In the genomic region with DNA sequence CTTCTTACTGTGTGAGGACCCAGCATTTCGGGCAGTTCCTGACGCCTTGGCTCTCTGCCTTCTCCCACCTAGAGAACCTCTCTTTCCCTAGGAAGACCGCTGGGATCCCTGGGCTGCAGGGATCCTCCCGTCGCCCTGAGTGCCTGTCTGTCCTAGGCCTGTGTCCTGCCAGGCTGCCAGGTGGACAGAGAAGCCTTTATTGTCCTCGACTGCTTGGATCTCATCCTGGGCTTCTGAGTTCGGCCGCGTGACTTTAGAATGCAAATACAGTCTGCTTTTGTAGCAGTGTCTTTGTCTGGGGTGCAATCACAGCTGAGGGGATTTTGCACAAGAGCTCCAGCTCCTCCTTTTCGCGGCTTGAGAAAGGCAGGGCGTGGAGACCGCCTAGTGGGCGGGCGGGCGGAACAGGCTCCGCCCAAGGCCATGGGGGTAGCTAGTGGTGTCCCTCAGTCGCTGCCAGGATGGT, we compare ENCODE assay signal across 8 mouse cellular contexts.
DNase-seq lines count a peak whose midpoint lies in the region; ATAC-seq lines count a peak whose summit lies in the region.

No protein-coding gene starts in this region.

- peaks cover 38% of the 10 kb centered on the region for H3K4me1 ChIP-seq in megakaryocyte, embryonic 14.5 days

- peak; percentile 74 for DNase-seq in adrenal gland, adult 8-10 months
- peak; percentile 79 for DNase-seq in embryo, embryonic 10.5 days (ENCODE audit: low spot score)
- DNase-seq in heart, adult 18-20 months = peak; percentile 59 to 68
- peak; percentile 48 for DNase-seq in kidney, adult 11 months
- DNase-seq in left cerebral cortex, postnatal 36 days (ENCODE audit: low spot score in 2 of 2) = peak; percentile 21 to 22
- DNase-seq in right cerebral cortex, postnatal 4 days = peak; percentile 54

- no peak for ATAC-seq in activated CD4-positive, CD25-positive, alpha-beta regulatory T cell, adult 4 months

- H3K36me3 ChIP-seq in megakaryocyte, embryonic 14.5 days (replicated peaks; ENCODE audit: low read length) = no peaks in the 10 kb centered on the region

- H3K4me3 ChIP-seq in megakaryocyte, embryonic 14.5 days (replicated peaks) = peak overlapping the region; percentile 64

- peaks cover 51% of the 10 kb centered on the region for H3K27me3 ChIP-seq in megakaryocyte, embryonic 14.5 days (replicated peaks)

- 0 out of 2 replicates have a peak, but pooled peaks cover 5% of the 10 kb centered on the region for H3K9me3 ChIP-seq in megakaryocyte, embryonic 14.5 days

- intact Hi-C loops in left cerebral cortex, postnatal 36 days (cut with DNase I) = no loop called here

Comparison
In these comparisons a context has a peak if more than half of its experiments do, and no peak if none do; other contexts are left out.
1. DNase-seq: peak in every context shown above with its lines; median percentile 79 in embryo, embryonic 10.5 days; 74 in adrenal gland, adult 8-10 months; 64 in heart, adult 18-20 months; 54 in right cerebral cortex, postnatal 4 days; 48 in kidney, adult 11 months; 22 in left cerebral cortex, postnatal 36 days.